Mouse (Mus musculus): ENCODE results near the gene Suds3.
A peak's percentile ranks its signal among the peaks of the same experiment; 100 is the strongest.

The Suds3 gene

GRCm38 (mm10) chr5:117111064-117111773 is 4.7 kb downstream of the Suds3 start:
- DNase-seq: no peak

GRCm38 (mm10) chr5:117109522-117109921 is 6.4 kb downstream of the Suds3 start:
- no peak for DNase-seq

- no peak for DNase-seq
These were observed 7.2 kb downstream of the Suds3 start for GRCm38 (mm10) chr5:117108731-117109130.

GRCm38 (mm10) chr5:117108292-117108691 is 7.6 kb downstream of the Suds3 start:
- DNase-seq: no peak

- no peak for DNase-seq
These were observed 10.2 kb downstream of the Suds3 start for GRCm38 (mm10) chr5:117105761-117106160.

- DNase-seq: no peak
These were observed 11.6 kb downstream of the Suds3 start for GRCm38 (mm10) chr5:117104329-117104728.

- no peak for DNase-seq
These were observed 12.6 kb downstream of the Suds3 start for GRCm38 (mm10) chr5:117103194-117103929.

- no peak for DNase-seq
These were observed 16.2 kb downstream of the Suds3 start for GRCm38 (mm10) chr5:117099742-117100141.

GRCm38 (mm10) chr5:117099008-117099407 is 16.9 kb downstream of the Suds3 start:
- no peak for DNase-seq

DNA sequence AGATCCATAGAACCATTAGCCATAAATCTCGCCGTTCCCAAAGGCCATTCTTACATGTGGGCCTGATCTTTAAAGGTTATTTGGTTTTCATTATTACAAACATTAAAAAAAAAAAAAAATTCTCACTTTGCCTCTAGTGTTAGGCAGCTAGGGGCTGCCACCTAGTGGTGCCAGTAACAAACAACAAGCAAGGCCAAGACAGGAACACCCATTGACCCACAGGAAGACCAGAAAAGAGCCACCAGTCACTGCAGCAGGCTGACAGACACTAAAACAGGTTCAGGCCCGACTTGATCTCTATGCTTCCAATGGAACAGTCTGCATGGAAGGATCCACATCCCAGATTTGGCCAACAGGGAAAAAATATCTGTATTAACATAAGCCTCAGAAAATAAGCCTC is 19.2 kb downstream of the Suds3 start:
- DNase-seq: peak; percentile 53

DNA sequence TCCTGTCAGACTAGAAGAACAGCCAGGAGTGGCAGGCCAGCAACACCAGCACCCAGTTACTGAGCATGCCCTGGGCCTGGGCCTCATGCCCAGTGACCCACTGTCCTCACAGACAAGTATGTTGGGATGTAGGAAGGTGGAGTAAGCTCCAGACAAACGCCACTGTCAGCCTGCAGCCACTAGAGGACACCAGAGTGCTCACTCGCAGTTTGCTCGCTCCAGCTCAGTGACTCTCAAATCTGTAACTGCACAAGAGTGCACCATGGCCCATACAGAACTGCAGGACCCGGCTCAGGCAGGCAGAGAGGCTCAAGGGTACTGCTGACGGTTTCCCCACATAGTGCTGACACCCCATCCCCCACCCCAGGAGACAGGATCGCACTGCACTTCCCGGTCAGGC is 21.5 kb downstream of the Suds3 start:
- DNase-seq: peak; percentile 31

GRCm38 (mm10) chr5:117089786-117090185 is 26.1 kb downstream of the Suds3 start:
- DNase-seq: no peak

DNA sequence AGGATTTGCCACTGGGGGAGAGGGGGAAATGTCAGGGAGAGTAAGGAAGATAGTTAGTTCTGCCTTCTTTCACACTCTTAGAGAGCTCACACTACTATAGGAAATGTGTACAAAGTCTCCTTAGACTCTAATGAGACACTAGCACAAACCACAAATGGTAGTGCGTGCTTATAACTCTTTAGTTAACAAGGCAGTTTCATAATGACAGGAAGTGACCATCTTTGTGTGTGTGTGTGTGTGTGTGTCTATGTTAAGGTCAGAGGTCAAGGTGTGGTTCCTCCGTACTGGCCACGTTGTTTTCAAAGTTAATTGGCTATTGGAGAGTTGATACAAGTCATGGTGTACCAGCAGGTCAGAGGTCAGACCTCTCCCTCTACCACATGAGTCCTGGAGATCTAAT is 26.8 kb downstream of the Suds3 start:
- DNase-seq: no peak

DNA sequence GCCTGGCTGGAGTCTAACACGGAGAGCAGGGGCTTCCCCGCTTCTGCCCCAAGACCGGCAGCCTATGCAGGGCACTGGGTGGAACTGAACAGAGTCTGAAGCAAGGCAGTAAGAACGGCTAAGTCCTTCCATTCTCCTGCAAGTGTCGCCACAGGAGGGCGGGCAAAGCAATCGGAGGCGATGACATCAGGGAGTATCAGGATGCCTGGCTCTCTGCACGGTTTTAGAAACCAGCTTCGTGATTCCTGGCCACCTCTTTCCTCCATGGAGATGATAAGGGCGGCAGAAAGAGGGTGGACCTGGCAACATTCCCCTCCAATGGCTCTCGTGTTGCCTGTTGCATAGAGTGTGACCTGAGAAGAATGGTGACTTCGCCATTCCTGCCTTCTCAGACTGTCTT is 28.2 kb downstream of the Suds3 start:
- DNase-seq: no peak

GRCm38 (mm10) chr5:117069498-117069894 is 46.4 kb downstream of the Suds3 start:
- DNase-seq: peak; percentile 9

GRCm38 (mm10) chr5:117068808-117069497 is 47.0 kb downstream of the Suds3 start:
- no peak for DNase-seq

- peak; percentile 6 for DNase-seq
These were observed 47.7 kb downstream of the Suds3 start for GRCm38 (mm10) chr5:117068181-117068580.

GRCm38 (mm10) chr5:117061251-117061650 is 54.7 kb downstream of the Suds3 start:
- no peak for DNase-seq

DNA sequence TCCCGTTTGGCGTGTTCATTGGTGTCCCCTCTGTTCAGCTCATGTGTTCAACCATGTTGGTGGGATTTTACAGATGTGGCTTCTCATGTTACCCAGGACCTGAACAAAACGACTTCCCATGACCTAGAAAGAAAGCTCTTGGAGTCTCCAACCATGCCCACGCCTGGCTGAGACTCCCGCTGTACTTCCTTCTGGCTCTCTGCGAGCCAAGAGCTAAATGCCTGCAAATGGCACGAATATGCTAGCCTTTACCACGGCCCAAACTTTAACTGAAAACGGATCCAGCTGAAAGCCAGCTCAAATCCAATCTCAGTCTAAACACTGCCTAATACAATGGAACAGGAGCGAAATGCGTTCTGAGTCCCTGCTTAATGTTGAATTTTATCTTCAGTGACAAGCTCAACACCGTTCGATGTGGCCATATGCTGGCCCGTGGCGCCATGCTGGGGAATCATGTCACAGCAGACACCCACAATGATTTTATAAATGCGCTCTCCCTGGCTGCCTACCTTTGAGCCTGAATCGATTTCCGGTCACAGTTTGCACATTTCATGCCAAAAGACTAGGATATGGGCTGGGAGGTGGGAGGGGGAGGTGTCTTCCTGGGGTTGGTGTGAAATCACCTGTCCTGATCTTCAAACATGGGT is 55.3 kb downstream of the Suds3 start:
- DNase-seq: no peak

GRCm38 (mm10) chr5:117049940-117050339 is 66.0 kb downstream of the Suds3 start:
- DNase-seq: no peak

DNA sequence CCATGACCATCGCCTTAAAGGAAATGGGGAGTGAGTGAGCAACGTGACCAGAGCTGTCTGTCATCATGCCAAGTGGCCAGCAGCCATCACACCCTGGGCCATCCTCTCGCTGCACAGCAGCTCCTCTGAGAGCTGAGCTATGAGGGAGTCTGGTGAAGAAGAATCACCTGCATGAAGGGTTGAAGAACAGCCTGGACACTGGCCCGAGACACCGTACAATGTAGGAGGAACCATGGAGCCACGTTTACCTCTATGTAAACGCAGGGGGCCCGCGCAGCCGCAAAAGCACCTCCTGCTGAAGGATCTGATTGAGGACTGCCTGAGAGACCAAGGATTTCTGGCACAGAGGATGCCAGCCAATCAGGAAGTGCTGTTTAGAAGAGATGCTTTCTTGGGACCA is 70.8 kb downstream of the Suds3 start:
- no peak for DNase-seq

DNA sequence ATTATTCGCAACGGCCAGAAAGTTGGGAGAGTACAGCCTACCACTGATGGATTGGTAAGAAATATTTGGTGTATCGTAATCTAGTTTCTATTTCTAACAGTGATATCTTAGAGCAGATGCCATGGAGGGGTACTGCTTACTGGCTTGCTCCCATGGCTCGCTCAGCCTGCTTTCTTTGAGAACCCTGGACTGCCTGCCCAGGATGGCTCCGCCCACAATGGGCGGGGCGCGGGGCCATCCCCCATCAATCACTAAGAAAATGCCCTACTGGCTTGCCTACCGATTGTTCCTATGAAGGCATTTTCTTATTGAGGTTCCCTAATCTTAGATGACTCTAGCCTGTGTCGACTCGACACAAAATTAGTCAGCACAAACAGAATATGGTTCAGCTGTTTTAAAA is 73.3 kb downstream of the Suds3 start:
- DNase-seq: no peak
